Mouse (Mus musculus) cerebellum, adult 2 months (tissue): ENCODE measurements around the gene Atxn2l.

Source experiments
- CTCF ChIP-seq: fragments of 200-500 bp; IDR thresholded peaks from 2 replicates; pipeline ENCODE4 v1.5.1; 2011; ENCODE audit warnings: low read depth, mild to moderate bottlenecking, control low read depth, low read length, moderate library complexity, borderline replicate concordance; ENCODE audit not compliant: insufficient read depth
- POLR2A ChIP-seq: fragments of 200-500 bp; IDR thresholded peaks from 2 replicates; pipeline ENCODE4 v1.6.1; 2011; ENCODE audit warnings: low read length, control low read depth, borderline replicate concordance; ENCODE audit not compliant: insufficient read depth

DNA sequence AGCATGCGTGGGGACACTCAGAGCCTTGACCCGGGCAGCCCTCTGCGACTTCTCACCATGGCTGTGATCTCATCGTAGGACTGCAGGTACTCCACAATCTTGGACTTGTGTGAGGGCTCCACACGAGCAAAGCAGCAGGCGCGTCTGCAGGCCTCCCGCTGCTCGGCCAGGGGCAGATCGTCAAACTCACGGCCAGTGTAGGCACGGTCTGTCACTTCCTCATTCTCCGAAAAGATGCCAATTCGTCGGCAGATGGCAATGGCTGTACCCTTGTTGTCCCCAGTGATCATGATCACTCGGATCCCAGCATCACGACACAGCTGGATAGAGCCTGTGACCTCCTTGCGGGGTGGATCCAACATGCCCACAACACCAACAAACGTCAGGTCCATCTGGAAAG is 54.8 kb downstream of the Atxn2l start:
- TF ChIP-seq CTCF (no peak), POLR2A (no peak)
